Mouse (Mus musculus): Measurements from ENCODE around the gene Ccser2. TPM values are rescaled to one million over a fixed set of nuclear protein-coding genes. Genes with fewer than 3 reads are reported as not detected.

Ccser2 gene
- polyA plus RNA-seq, 1 experiment from 2014 or later, result 86.9 TPM

DNA sequence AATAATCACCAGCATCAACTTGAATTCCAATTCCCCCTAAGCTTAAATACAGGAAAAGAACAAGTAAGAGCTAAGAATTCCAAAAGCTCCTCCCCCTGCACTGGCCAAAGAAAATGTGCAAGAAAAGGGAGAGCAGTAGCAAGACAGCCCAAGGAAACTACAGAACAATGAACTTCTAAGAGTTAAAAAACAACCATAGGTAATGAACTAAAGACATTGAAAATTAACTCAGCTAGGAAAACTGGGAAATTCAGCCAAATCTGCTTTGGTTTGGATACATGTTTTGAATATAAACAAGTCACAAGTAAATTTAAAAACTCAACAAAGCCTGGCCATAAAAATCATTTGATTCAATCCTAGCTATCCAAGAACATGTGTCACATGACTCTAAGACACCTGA is 67.7 kb downstream of the Ccser2 start:
- H3K27me3 ChIP-seq, result no peaks in the 10 kb centered on the region
- no peak for ATAC-seq (replicated peaks)
- H3K9me3 ChIP-seq, result no peaks in the 10 kb centered on the region
- no peak overlapping the region for H3K9ac ChIP-seq (replicated peaks)
- no peak overlapping the region for H3K4me2 ChIP-seq (replicated peaks)
- peaks cover 14% of the 10 kb centered on the region for H3K36me3 ChIP-seq
- H3K4me3 ChIP-seq, result no peak overlapping the region
- H3K4me1 ChIP-seq, result peaks cover 3% of the 10 kb centered on the region
- H3K27ac ChIP-seq (replicated peaks), result no peak overlapping the region

GRCm38 (mm10) chr14:36894701-36895100 is 73.9 kb downstream of the Ccser2 start:
- H3K36me3 ChIP-seq, result peaks cover 7% of the 10 kb centered on the region
- no peaks in the 10 kb centered on the region for H3K9me3 ChIP-seq
- no peak overlapping the region for H3K9ac ChIP-seq (replicated peaks)
- no peaks in the 10 kb centered on the region for H3K4me1 ChIP-seq
- H3K27me3 ChIP-seq, result no peaks in the 10 kb centered on the region
- H3K4me2 ChIP-seq (replicated peaks), result no peak overlapping the region
- ATAC-seq (replicated peaks), result no peak
- no peak overlapping the region for H3K27ac ChIP-seq (replicated peaks)
- H3K4me3 ChIP-seq, result no peak overlapping the region
- WGBS, result 91% methylated on average over 3 of the region's 3 CpGs

DNA sequence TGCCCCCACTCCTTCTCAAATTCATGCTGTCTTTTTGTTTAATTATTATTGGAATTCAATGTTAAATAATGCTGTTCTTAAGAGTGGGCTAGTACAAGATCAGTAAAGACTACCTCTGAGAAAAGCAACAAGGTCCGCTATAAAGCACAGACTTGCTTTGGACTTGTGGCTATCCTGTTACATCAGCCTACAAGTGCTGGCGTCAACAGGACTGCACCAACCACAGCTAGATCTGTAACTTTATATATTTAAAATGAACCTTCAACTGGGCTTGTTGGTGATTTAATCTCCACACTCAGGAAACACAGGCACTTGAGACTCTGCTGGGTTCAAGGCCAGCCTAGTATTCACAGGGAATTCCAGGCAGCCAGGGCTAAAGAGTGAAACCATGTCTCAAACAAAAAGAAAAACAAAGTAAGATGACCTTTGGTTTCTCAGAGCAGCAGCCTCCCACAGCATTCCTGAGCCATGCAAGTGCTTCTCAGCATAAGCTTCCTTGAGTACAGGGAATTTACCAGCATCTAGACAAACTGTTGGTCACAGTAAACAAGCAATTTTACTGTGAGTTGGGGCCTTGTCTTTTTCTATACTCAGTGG is 75.7 kb downstream of the Ccser2 start:
- Histone ChIP-seq H3K36me3 (no peaks in the 10 kb centered on the region; the same call in 1 of the 2 replicates), H3K27me3 (no peaks in the 10 kb centered on the region), H3K9ac (replicated peaks) (no peak overlapping the region), H3K4me2 (replicated peaks) (no peak overlapping the region), H3K4me3 (no peak overlapping the region), H3K4me1 (no peaks in the 10 kb centered on the region), H3K27ac (replicated peaks) (no peak overlapping the region), H3K9me3 (no peaks in the 10 kb centered on the region)
- no peak for ATAC-seq (replicated peaks)
- 89% methylated on average over 2 of the region's 2 CpGs for WGBS

DNA sequence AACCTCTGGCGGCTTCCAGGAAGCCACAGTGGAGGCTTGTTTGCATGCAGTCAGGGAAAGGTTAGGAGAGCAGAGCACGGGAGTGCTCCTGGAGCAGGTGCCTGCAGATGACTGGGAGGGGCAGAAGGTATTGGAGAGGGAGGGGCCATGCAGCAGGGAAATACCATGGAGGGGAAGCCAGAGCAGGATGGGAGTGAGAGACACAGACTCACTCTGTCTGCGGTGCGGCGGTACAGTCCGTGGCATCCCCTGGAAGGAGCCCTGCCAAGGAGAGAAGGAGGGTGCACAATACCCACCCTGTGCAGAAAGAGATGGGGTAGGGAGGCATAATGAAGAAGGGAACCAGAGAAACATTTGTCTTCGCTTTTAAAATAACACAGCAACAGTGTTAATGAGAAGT is 78.4 kb downstream of the Ccser2 start:
- Histone ChIP-seq H3K4me3 (no peak overlapping the region), H3K4me1 (no peaks in the 10 kb centered on the region), H3K27me3 (no peaks in the 10 kb centered on the region), H3K4me2 (replicated peaks) (no peak overlapping the region), H3K9me3 (no peaks in the 10 kb centered on the region), H3K9ac (replicated peaks) (no peak overlapping the region), H3K36me3 (no peaks in the 10 kb centered on the region), H3K27ac (replicated peaks) (no peak overlapping the region)
- 77% methylated on average over 7 of the region's 7 CpGs for WGBS
- peak; percentile 43; the same call in 1 of the 2 replicates for ATAC-seq (replicated peaks)

DNA sequence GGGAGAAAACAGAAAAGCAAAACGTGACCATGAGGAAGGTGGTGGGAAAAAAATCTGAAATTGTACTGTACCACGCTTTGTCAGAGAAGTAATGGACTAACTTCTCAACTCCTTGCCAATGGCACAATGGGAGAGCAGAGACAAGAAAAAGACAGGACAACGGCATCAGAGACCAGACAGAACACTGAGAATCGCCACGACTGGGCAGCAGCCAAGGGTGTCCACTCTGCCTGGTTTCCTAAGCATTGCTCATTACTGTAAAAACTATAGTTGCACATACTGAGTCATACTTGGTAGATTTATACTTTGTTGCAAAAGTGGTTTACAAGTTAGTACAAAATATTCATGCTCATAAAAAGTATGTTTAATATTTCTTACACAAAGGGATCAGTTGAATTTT is 82.9 kb downstream of the Ccser2 start:
- Histone ChIP-seq H3K36me3 (no peaks in the 10 kb centered on the region), H3K4me3 (no peak overlapping the region), H3K27ac (replicated peaks) (no peak overlapping the region), H3K9me3 (no peaks in the 10 kb centered on the region), H3K4me2 (replicated peaks) (no peak overlapping the region), H3K9ac (replicated peaks) (no peak overlapping the region), H3K4me1 (no peaks in the 10 kb centered on the region), H3K27me3 (no peaks in the 10 kb centered on the region)
- 84% methylated on average over 5 of the region's 5 CpGs for WGBS
- no peak for ATAC-seq (replicated peaks)

GRCm38 (mm10) chr14:36885117-36885516 is 83.5 kb downstream of the Ccser2 start:
- no peaks in the 10 kb centered on the region for H3K27me3 ChIP-seq
- no peaks in the 10 kb centered on the region for H3K9me3 ChIP-seq
- H3K36me3 ChIP-seq, result no peaks in the 10 kb centered on the region
- no peak for ATAC-seq (replicated peaks)
- H3K4me2 ChIP-seq (replicated peaks), result no peak overlapping the region
- WGBS, result 98% methylated on average over 1 of the region's 1 CpGs
- no peaks in the 10 kb centered on the region for H3K4me1 ChIP-seq
- H3K27ac ChIP-seq (replicated peaks), result no peak overlapping the region
- no peak overlapping the region for H3K9ac ChIP-seq (replicated peaks)
- no peak overlapping the region for H3K4me3 ChIP-seq

GRCm38 (mm10) chr14:36883576-36883975 is 85.0 kb downstream of the Ccser2 start:
- Histone ChIP-seq H3K4me1 (no peaks in the 10 kb centered on the region), H3K4me3 (no peak overlapping the region), H3K27me3 (no peaks in the 10 kb centered on the region), H3K4me2 (replicated peaks) (no peak overlapping the region), H3K36me3 (peaks cover 10% of the 10 kb centered on the region), H3K27ac (replicated peaks) (no peak overlapping the region), H3K9ac (replicated peaks) (no peak overlapping the region), H3K9me3 (no peaks in the 10 kb centered on the region)
- ATAC-seq (replicated peaks), result no peak
- WGBS, result 42% methylated on average over 3 of the region's 3 CpGs

DNA sequence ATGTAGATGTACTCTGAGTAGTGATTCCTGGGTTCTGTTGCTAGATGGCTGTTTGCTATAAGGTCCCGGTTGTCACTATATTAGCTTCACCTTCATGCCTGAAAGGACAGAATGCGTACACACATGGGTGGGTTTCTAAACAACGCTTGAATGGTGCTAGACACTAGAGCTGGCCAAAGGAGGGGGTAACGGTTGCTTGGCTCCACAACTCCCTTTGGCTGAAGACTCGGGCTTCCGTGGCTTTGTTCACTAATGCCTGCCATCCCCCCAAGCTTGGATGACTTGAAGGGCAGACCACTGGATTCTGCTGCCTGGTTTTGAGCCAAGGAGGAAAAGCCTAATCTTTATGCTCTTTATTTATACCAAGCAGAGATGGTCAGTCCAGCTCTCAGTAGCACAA is 98.3 kb downstream of the Ccser2 start:
- H3K4me1 ChIP-seq, result peaks cover 12% of the 10 kb centered on the region
- ATAC-seq (replicated peaks), result peak; percentile 48
- no peaks in the 10 kb centered on the region for H3K36me3 ChIP-seq
- WGBS, result 20% methylated on average over 6 of the region's 6 CpGs
- H3K4me3 ChIP-seq, result no peak overlapping the region
- H3K27ac ChIP-seq (replicated peaks), result no peak overlapping the region
- no peak overlapping the region for H3K9ac ChIP-seq (replicated peaks)
- no peaks in the 10 kb centered on the region for H3K9me3 ChIP-seq
- no peaks in the 10 kb centered on the region for H3K27me3 ChIP-seq
- no peak overlapping the region for H3K4me2 ChIP-seq (replicated peaks)

GRCm38 (mm10) chr14:36868769-36869362 is 99.7 kb downstream of the Ccser2 start:
- H3K4me1 ChIP-seq, result peaks cover 12% of the 10 kb centered on the region
- no peaks in the 10 kb centered on the region for H3K27me3 ChIP-seq
- H3K9me3 ChIP-seq, result no peaks in the 10 kb centered on the region
- WGBS, result 80% methylated on average over 14 of the region's 14 CpGs
- H3K4me3 ChIP-seq, result no peak overlapping the region
- no peaks in the 10 kb centered on the region for H3K36me3 ChIP-seq
- no peak overlapping the region for H3K27ac ChIP-seq (replicated peaks)
- H3K4me2 ChIP-seq (replicated peaks), result no peak overlapping the region
- ATAC-seq (replicated peaks), result no peak
- H3K9ac ChIP-seq (replicated peaks), result no peak overlapping the region

- H3K36me3 ChIP-seq, result no peaks in the 10 kb centered on the region
- ATAC-seq (replicated peaks), result peak; percentile 47; the same call in 1 of the 2 replicates
- H3K27ac ChIP-seq (replicated peaks), result no peak overlapping the region
- H3K27me3 ChIP-seq, result no peaks in the 10 kb centered on the region
- no peaks in the 10 kb centered on the region for H3K9me3 ChIP-seq
- 20% methylated on average over 6 of the region's 6 CpGs for WGBS
- peaks cover 12% of the 10 kb centered on the region for H3K4me1 ChIP-seq
- H3K4me3 ChIP-seq, result no peak overlapping the region
- H3K4me2 ChIP-seq (replicated peaks), result no peak overlapping the region
- H3K9ac ChIP-seq (replicated peaks), result no peak overlapping the region
Measured at GRCm38 (mm10) chr14:36866966-36867700, 101.4 kb downstream of the Ccser2 start.

- Histone ChIP-seq H3K4me3 (no peak overlapping the region), H3K4me2 (replicated peaks) (peak overlapping the region; percentile 9), H3K9me3 (no peaks in the 10 kb centered on the region), H3K4me1 (no peaks in the 10 kb centered on the region), H3K27ac (replicated peaks) (no peak overlapping the region), H3K27me3 (no peaks in the 10 kb centered on the region), H3K36me3 (no peaks in the 10 kb centered on the region), H3K9ac (replicated peaks) (no peak overlapping the region)
- WGBS, result 25% methylated on average over 15 of the region's 15 CpGs
- peak; percentile 53 for ATAC-seq (replicated peaks)
Measured at GRCm38 (mm10) chr14:36863877-36864489, 104.6 kb downstream of the Ccser2 start.

DNA sequence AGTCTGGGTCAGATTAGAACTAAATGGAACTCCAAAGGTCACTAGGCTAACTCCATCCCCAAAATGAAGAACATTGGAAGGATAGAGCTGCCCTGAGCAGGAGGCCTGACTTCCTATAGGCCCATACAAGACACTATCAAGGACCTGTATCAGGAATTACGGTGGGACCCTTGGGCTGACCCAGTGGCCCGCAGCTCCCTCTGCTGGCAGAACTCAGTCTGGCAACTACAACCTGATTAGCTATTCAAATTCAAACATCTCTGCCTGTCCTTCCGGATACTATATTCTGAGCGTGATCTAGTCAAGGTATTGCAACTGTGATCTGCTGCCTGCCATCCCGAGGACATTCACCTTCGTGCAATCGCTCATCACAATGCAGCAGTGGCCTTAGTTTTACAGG is 106.2 kb downstream of the Ccser2 start:
- Histone ChIP-seq H3K36me3 (no peaks in the 10 kb centered on the region), H3K27me3 (no peaks in the 10 kb centered on the region), H3K4me1 (no peaks in the 10 kb centered on the region), H3K4me3 (no peak overlapping the region), H3K9ac (replicated peaks) (no peak overlapping the region), H3K9me3 (no peaks in the 10 kb centered on the region), H3K27ac (replicated peaks) (no peak overlapping the region), H3K4me2 (replicated peaks) (no peak overlapping the region)
- ATAC-seq (replicated peaks), result 0 out of 2 replicates have a peak, but pooled peaks have one; percentile 27
- 26% methylated on average over 7 of the region's 7 CpGs for WGBS

Measured in forebrain, embryonic 15.5 days (tissue).